In genomic region chr3:122246406-122246805, GRCm38 (mm10) we compare ENCODE assay signal across 8 mouse cellular contexts. TPM values are rescaled to one million over a fixed set of nuclear protein-coding genes. Genes with fewer than 3 reads are reported as not detected.
DNase-seq lines count a peak whose midpoint lies in the region; ATAC-seq and TF ChIP-seq lines count a peak whose summit lies in the region.

No protein-coding gene starts in this region.

- peaks cover 8% of the 10 kb centered on the region for H3K4me1 ChIP-seq in testis, adult 2 months (ENCODE audit: control insufficient read depth, insufficient read depth, low read length)
- H3K4me1 ChIP-seq in liver, adult 2 months (ENCODE audit: control insufficient read depth, insufficient read depth, low read length) = peaks cover 18% of the 10 kb centered on the region
- peaks cover 2% of the 10 kb centered on the region; the same call in 1 of the 2 replicates for H3K4me1 ChIP-seq in stomach, postnatal 0 days (replicated peaks; ENCODE audit: control insufficient read depth, insufficient read depth)

- WGBS in liver, adult 2 months = 11% methylated on average over 6 of the region's 6 CpGs
- WGBS in stomach, postnatal 0 days = 24% methylated on average over 6 of the region's 6 CpGs

- peak overlapping the region; percentile 98 for H3K9ac ChIP-seq in liver, adult 2 months (ENCODE audit: low read depth, low read length)
- H3K9ac ChIP-seq in stomach, postnatal 0 days (ENCODE audit: low read length) = peak overlapping the region; percentile 91

- no peaks in the 10 kb centered on the region for H3K27me3 ChIP-seq in testis, adult 2 months (ENCODE audit: control insufficient read depth, insufficient read depth, low read length)
- H3K27me3 ChIP-seq in liver, adult 2 months (ENCODE audit: control insufficient read depth, insufficient read depth, low read length) = no peaks in the 10 kb centered on the region
- no peaks in the 10 kb centered on the region for H3K27me3 ChIP-seq in stomach, postnatal 0 days (ENCODE audit: control insufficient read depth, insufficient read depth, low read length)

- DNase-seq in cerebellum, postnatal 10 days = peak; percentile 42 to 51
- DNase-seq in cerebellum, adult 8-10 months = no peak
- no peak for DNase-seq in testis, postnatal 14 days (ENCODE audit: low spot score)
- DNase-seq in liver, adult 2 months (ENCODE audit: extremely low read depth, low read depth, low spot score) = peak; percentile 52
- no peak for DNase-seq in stomach, postnatal 0 days (ENCODE audit: low spot score)
- DNase-seq in Muller cell, postnatal 12 days (ENCODE audit: inconsistent ontology term) = no peak
- no peak for DNase-seq in layer of hippocampus, postnatal 14 days (ENCODE audit: low spot score in 2 of 2)

- TF ChIP-seq CTCF in testis, adult 2 months (IDR thresholded peaks at IDR 0.05; ENCODE audit: control insufficient read depth, insufficient read depth, insufficient replicate concordance, low read depth, low read length) = no peak
- no peak for TF ChIP-seq CTCF in liver, adult 2 months (IDR thresholded peaks at IDR 0.05; ENCODE audit: low read depth, low read length)
- no peak for TF ChIP-seq CTCF in stomach, postnatal 0 days (IDR thresholded peaks at IDR 0.05; ENCODE audit: low read depth)

- H3K27ac ChIP-seq in testis, adult 2 months (ENCODE audit: control insufficient read depth, insufficient read depth, low read depth, low read length) = peak overlapping the region; percentile 97
- H3K27ac ChIP-seq in liver, adult 2 months (replicated peaks; ENCODE audit: insufficient read depth, low read depth, low read length) = peak overlapping the region; percentile 95
- peak overlapping the region; percentile 96 for H3K27ac ChIP-seq in stomach, postnatal 0 days (replicated peaks)

- H3K9me3 ChIP-seq in stomach, postnatal 0 days (ENCODE audit: control insufficient read depth, low read length) = no peaks in the 10 kb centered on the region

- peak overlapping the region; percentile 78 for H3K4me2 ChIP-seq in stomach, postnatal 0 days (replicated peaks; ENCODE audit: low read depth)

- H3K36me3 ChIP-seq in testis, adult 2 months (ENCODE audit: control insufficient read depth, insufficient read depth, low read length) = no peaks in the 10 kb centered on the region
- no peaks in the 10 kb centered on the region for H3K36me3 ChIP-seq in liver, adult 2 months (ENCODE audit: control insufficient read depth, insufficient read depth, low read length)
- no peaks in the 10 kb centered on the region for H3K36me3 ChIP-seq in stomach, postnatal 0 days (ENCODE audit: control insufficient read depth, insufficient read depth, low read length)

- no peak for TF ChIP-seq POLR2A in testis, adult 2 months (IDR thresholded peaks at IDR 0.05; ENCODE audit: control insufficient read depth, low read depth, low read length)
- TF ChIP-seq POLR2A in liver, adult 2 months (IDR thresholded peaks at IDR 0.05; ENCODE audit: extremely low read depth, insufficient read depth, low read length) = no peak

- H3K4me3 ChIP-seq in testis, adult 2 months (ENCODE audit: control insufficient read depth, low read depth, low read length) = peak overlapping the region; percentile 97
- H3K4me3 ChIP-seq in liver, adult 2 months (ENCODE audit: insufficient read depth, low read depth, low read length) = peak overlapping the region; percentile 97
- peak overlapping the region; percentile 90 for H3K4me3 ChIP-seq in stomach, postnatal 0 days (ENCODE audit: low read depth, low read length)

- peaks cover 22% of the 10 kb centered on the region; the same call in 1 of the 2 replicates for H3K79me2 ChIP-seq in liver, adult 2 months (ENCODE audit: control insufficient read depth, insufficient read depth, low read length)

- TF ChIP-seq EP300 in stomach, postnatal 0 days (optimal IDR thresholded peaks at IDR 0.05) = no peak

- no peak for ATAC-seq in stomach, postnatal 0 days (ENCODE audit: low FRiP score, low TSS enrichment)

RNA-seq across cellular contexts. Expression of gene Gclm, which starts 1.0 kb away (rescaled TPM):
- polyA plus RNA-seq in testis, adult 2 months (2012; rRNA removed) = 31.7 and 32.7 TPM in 2 replicates
- 57.6 and 116 TPM in 2 replicates for total RNA-seq in liver, adult 2 months (2014; rRNA removed)
- polyA plus RNA-seq in liver, adult 2 months (2012; rRNA removed) = 236 and 311 TPM in 2 replicates
- polyA plus RNA-seq in stomach, postnatal 0 days (2015; fragmentation: Nextera tagmentation; extraction: Ambion mirVana) = 148 and 155 TPM in 2 replicates
- 10 to 100 TPM; 56.9 to 58.0 TPM for total RNA-seq in layer of hippocampus, postnatal 14 days (2021)

RNA-seq across cellular contexts. Expression of gene Dnttip2, which starts 27.8 kb away (rescaled TPM):
- polyA plus RNA-seq in testis, adult 2 months (2012; rRNA removed) = 13.1 and 14.2 TPM in 2 replicates
- total RNA-seq in liver, adult 2 months (2014; rRNA removed) = 14.5 and 17.7 TPM in 2 replicates
- polyA plus RNA-seq in liver, adult 2 months (2012; rRNA removed) = 3.6 and 4.0 TPM in 2 replicates
- 37.1 and 39.2 TPM in 2 replicates for polyA plus RNA-seq in stomach, postnatal 0 days (2015; fragmentation: Nextera tagmentation; extraction: Ambion mirVana)
- total RNA-seq in layer of hippocampus, postnatal 14 days (2021) = 10 to 100 TPM; 24.3 to 30.0 TPM

RNA-seq across cellular contexts. Expression of gene Bcar3, which starts 47.5 kb away (rescaled TPM):
- polyA plus RNA-seq in testis, adult 2 months (2012; rRNA removed) = 11.2 and 12.5 TPM in 2 replicates
- 44.4 and 69.3 TPM in 2 replicates for total RNA-seq in liver, adult 2 months (2014; rRNA removed)
- polyA plus RNA-seq in liver, adult 2 months (2012; rRNA removed) = 45.5 and 67.3 TPM in 2 replicates
- 12.1 and 12.6 TPM in 2 replicates for polyA plus RNA-seq in stomach, postnatal 0 days (2015; fragmentation: Nextera tagmentation; extraction: Ambion mirVana)
- total RNA-seq in layer of hippocampus, postnatal 14 days (2021) = 10 to 100 TPM; 10.3 to 11.0 TPM

Comparison
In these comparisons a context has a peak if more than half of its experiments do, and no peak if none do; other contexts are left out.
1. DNase-seq: peak in cerebellum, postnatal 10 days (2 of 2) and liver, adult 2 months (single experiment); none in cerebellum, adult 8-10 months (single experiment), testis, postnatal 14 days (single experiment), stomach, postnatal 0 days (single experiment), Muller cell, postnatal 12 days (single experiment) and layer of hippocampus, postnatal 14 days (0 of 2).
2. Peak in every context shown above with its lines, with median percentiles within 50 percentile points of each other: H3K27ac ChIP-seq and H3K4me3 ChIP-seq.